Mouse (Mus musculus) C2C12 (cell line): Measurements from ENCODE around the gene Kin.

Experiments
- CTCF ChIP-seq: IDR thresholded peaks from one replicate; pipeline ENCODE4 v1.5.1; 2011; ENCODE audit not compliant: control insufficient read depth, insufficient read depth, insufficient read length
- MAX ChIP-seq: IDR thresholded peaks from one replicate; pipeline ENCODE4 v1.6.1; 2011; ENCODE audit warnings: mild to moderate bottlenecking, control low read depth
- MYOD1 ChIP-seq: IDR thresholded peaks from one replicate; pipeline ENCODE4 v1.6.1; 2011; ENCODE audit warnings: low read depth; ENCODE audit not compliant: control insufficient read depth, insufficient read length
- MYOG ChIP-seq: IDR thresholded peaks from one replicate; pipeline ENCODE4 v1.6.1; 2011; ENCODE audit not compliant: control insufficient read depth, insufficient read length; ENCODE audit errors: extremely low read depth
- USF1 ChIP-seq: IDR thresholded peaks from one replicate; pipeline ENCODE4 v1.6.1; 2011; ENCODE audit warnings: low read depth, mild to moderate bottlenecking, control low read depth, moderate library complexity

- TF ChIP-seq CTCF (no peak), MAX (no peak), USF1 (no peak), MYOD1 (no peak), MYOG (no peak)
Observed at GRCm38 (mm10) chr2:10074470-10074869, 5.9 kb upstream of the Kin start.
